Mouse (Mus musculus): ENCODE measurements around the gene Ythdf2. TPM values are rescaled to one million over a fixed set of nuclear protein-coding genes. Genes with fewer than 3 reads are reported as not detected.

Gene Ythdf2
- polyA plus RNA-seq, 1 experiment from 2014 or later = 149 TPM

- ATAC-seq (ENCODE audit: insufficient number of reproducible peaks, insufficient read depth, low FRiP score, low TSS enrichment, low read depth) = no peak
- H3K27me3 ChIP-seq = peaks cover 70% of the 10 kb centered on the region
- WGBS = 41% methylated on average over 10 of the region's 10 CpGs
These were observed 67.0 kb downstream of the Ythdf2 start for GRCm38 (mm10) chr4:132145092-132145491.

GRCm38 (mm10) chr4:132144080-132144841 lies 67.8 kb downstream of the Ythdf2 start, which contains the start of gene Oprd1:
TSS of gene Oprd1 (minus strand) at chr4:132144486.
- peak within 1 kb of the TSS; percentile 63 for H3K9ac ChIP-seq (replicated peaks)
- H3K9me3 ChIP-seq = no peaks in the 10 kb centered on the region; the same call in 1 of the 2 replicates
- H3K4me1 ChIP-seq (replicated peaks) = 0 out of 2 replicates have a peak, but pooled peaks cover 13% of the 10 kb centered on the region
- no peak within 1 kb of the TSS for H3K27ac ChIP-seq
- peak within 1 kb of the TSS; percentile 92 for H3K4me2 ChIP-seq
- no peak; the same call in 1 of the 2 replicates for ATAC-seq (ENCODE audit: insufficient number of reproducible peaks, insufficient read depth, low FRiP score, low TSS enrichment, low read depth)
- under 1% methylated on average over 89 of the region's 89 CpGs for WGBS
- H3K4me3 ChIP-seq (replicated peaks) = peak within 1 kb of the TSS; percentile 57
- peaks cover 70% of the 10 kb centered on the region for H3K27me3 ChIP-seq
- no peaks in the 10 kb centered on the region for H3K36me3 ChIP-seq

More at GRCm38 (mm10) chr4:132145092-132145491, 67.0 kb downstream of the Ythdf2 start:
- H3K27ac ChIP-seq = no peak overlapping the region
- H3K4me2 ChIP-seq = peak overlapping the region; percentile 92
- 0 out of 2 replicates have a peak, but pooled peaks cover 13% of the 10 kb centered on the region for H3K4me1 ChIP-seq (replicated peaks)
- no peak overlapping the region for H3K9ac ChIP-seq (replicated peaks)
- H3K4me3 ChIP-seq (replicated peaks) = peak overlapping the region; percentile 57; the same call in 1 of the 2 replicates
- no peaks in the 10 kb centered on the region for H3K36me3 ChIP-seq
- H3K9me3 ChIP-seq = no peaks in the 10 kb centered on the region; the same call in 1 of the 2 replicates

- ATAC-seq (ENCODE audit: insufficient number of reproducible peaks, insufficient read depth, low FRiP score, low TSS enrichment, low read depth) = no peak
- peaks cover 34% of the 10 kb centered on the region for H3K27me3 ChIP-seq
- no peak overlapping the region for H3K9ac ChIP-seq (replicated peaks)
- H3K27ac ChIP-seq = no peak overlapping the region
- WGBS = 85% methylated on average over 2 of the region's 2 CpGs
- no peaks in the 10 kb centered on the region for H3K4me1 ChIP-seq (replicated peaks)
- H3K36me3 ChIP-seq = no peaks in the 10 kb centered on the region
- no peak overlapping the region for H3K4me3 ChIP-seq (replicated peaks)
- no peaks in the 10 kb centered on the region for H3K9me3 ChIP-seq
- no peak overlapping the region for H3K4me2 ChIP-seq
These were observed 73.5 kb downstream of the Ythdf2 start for GRCm38 (mm10) chr4:132138640-132139039.

DNA sequence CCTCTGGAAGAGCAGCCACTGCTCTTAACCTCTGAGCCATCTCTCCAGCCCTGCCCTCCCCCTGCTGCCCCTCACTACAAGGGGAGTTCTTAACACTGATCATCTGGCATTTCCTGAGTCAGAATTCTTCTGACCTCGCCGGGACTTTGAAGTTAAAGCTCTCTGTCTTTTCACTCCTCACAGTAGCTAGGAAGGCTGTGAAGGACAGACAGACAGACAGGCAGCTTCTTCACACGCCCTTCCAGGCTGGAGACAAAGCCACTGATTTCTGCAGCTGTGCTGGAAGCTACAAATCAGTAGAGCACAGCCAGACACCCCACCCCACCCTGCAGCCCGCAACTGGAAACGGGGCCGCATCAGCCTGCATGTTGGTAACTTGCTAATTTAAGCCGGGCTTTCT lies 75.1 kb downstream of the Ythdf2 start:
- no peaks in the 10 kb centered on the region for H3K4me1 ChIP-seq (replicated peaks)
- no peak for ATAC-seq (ENCODE audit: insufficient number of reproducible peaks, insufficient read depth, low FRiP score, low TSS enrichment, low read depth)
- H3K4me3 ChIP-seq (replicated peaks) = no peak overlapping the region
- H3K27me3 ChIP-seq = peaks cover 18% of the 10 kb centered on the region
- no peaks in the 10 kb centered on the region for H3K9me3 ChIP-seq
- H3K4me2 ChIP-seq = no peak overlapping the region
- H3K36me3 ChIP-seq = no peaks in the 10 kb centered on the region
- H3K27ac ChIP-seq = no peak overlapping the region
- 66% methylated on average over 7 of the region's 7 CpGs for WGBS
- no peak overlapping the region for H3K9ac ChIP-seq (replicated peaks)

Small RNAs within 50 kb of the gene (microRNA-seq; reads per million reads assigned to microRNA genes)
- not detected for gene Gm22033

Other genes with a start within 250 kb of the Ythdf2 start
- gene Gm10300, start 137.6 kb downstream of the Ythdf2 start, polyA plus RNA-seq (2016; fragmentation: Nextera tagmentation; extraction: Ambion mirVana) = 0.23 TPM in 1 of 2 replicates, not detected in the other
- gene Epb41, start 137.0 kb downstream of the Ythdf2 start, polyA plus RNA-seq (2016; fragmentation: Nextera tagmentation; extraction: Ambion mirVana) = 118 and 132 TPM in 2 replicates
- 0.51 and 0.69 TPM in 2 replicates for gene Oprd1, start 67.8 kb downstream of the Ythdf2 start, polyA plus RNA-seq (2016; fragmentation: Nextera tagmentation; extraction: Ambion mirVana)
- 44.4 and 47.1 TPM in 2 replicates for gene Gmeb1, start 49.3 kb upstream of the Ythdf2 start, polyA plus RNA-seq (2016; fragmentation: Nextera tagmentation; extraction: Ambion mirVana)
- gene Taf12, start 62.1 kb upstream of the Ythdf2 start, polyA plus RNA-seq (2016; fragmentation: Nextera tagmentation; extraction: Ambion mirVana) = 58.9 and 59.8 TPM in 2 replicates
- gene Rab42, start 91.1 kb upstream of the Ythdf2 start, polyA plus RNA-seq (2016; fragmentation: Nextera tagmentation; extraction: Ambion mirVana) = 1.3 and 1.5 TPM in 2 replicates
- gene Trnau1ap, start 117.2 kb upstream of the Ythdf2 start, polyA plus RNA-seq (2016; fragmentation: Nextera tagmentation; extraction: Ambion mirVana) = 84.7 and 87.5 TPM in 2 replicates
- 101 and 102 TPM in 2 replicates for gene Rcc1, start 141.3 kb upstream of the Ythdf2 start, polyA plus RNA-seq (2016; fragmentation: Nextera tagmentation; extraction: Ambion mirVana)
- 19.7 and 25.6 TPM in 2 replicates for gene Phactr4, start 210.2 kb upstream of the Ythdf2 start, polyA plus RNA-seq (2016; fragmentation: Nextera tagmentation; extraction: Ambion mirVana)

Measured in limb, embryonic 12.5 days (tissue).